In genomic region chr9:115039245-115039644, GRCm38 (mm10) we compare ENCODE assay signal across 12 mouse cellular contexts. TPM values are rescaled to one million over a fixed set of nuclear protein-coding genes. Genes with fewer than 3 reads are reported as not detected.
A peak's percentile ranks its signal among the peaks of the same experiment; 100 is the strongest.
DNase-seq lines count a peak whose midpoint lies in the region; ATAC-seq lines count a peak whose summit lies in the region.
"Had no signal": no experiment of that assay in that cellular context is flagged by ENCODE, and none has a peak within 500 bp of the region (broad histone marks: within the 10 kb centered on the region; RNA-seq: fewer than 3 reads in every experiment).

No protein-coding gene starts in this region.

- H3K27me3 ChIP-seq in forebrain, embryonic 14.5 days (replicated peaks; ENCODE audit: control insufficient read depth, insufficient read depth, low read length) = no peaks in the 10 kb centered on the region
- peaks cover 7% of the 10 kb centered on the region; the same call in 1 of the 2 replicates for H3K27me3 ChIP-seq in midbrain, embryonic 12.5 days
- H3K27me3 ChIP-seq: limb, embryonic 13.5 days had no signal

- H3K4me1 ChIP-seq in forebrain, embryonic 14.5 days (ENCODE audit: control insufficient read depth, insufficient read depth, low read length) = peaks cover 19% of the 10 kb centered on the region
- H3K4me1 ChIP-seq in midbrain, embryonic 12.5 days = peaks cover 26% of the 10 kb centered on the region

- no peak overlapping the region for H3K4me2 ChIP-seq in forebrain, embryonic 14.5 days (ENCODE audit: low read length)
- no peak overlapping the region for H3K4me2 ChIP-seq in midbrain, embryonic 12.5 days (replicated peaks)
- H3K4me2 ChIP-seq: limb, embryonic 13.5 days had no signal

- no peak overlapping the region for H3K9ac ChIP-seq in forebrain, embryonic 14.5 days (ENCODE audit: low read length)
- H3K9ac ChIP-seq in midbrain, embryonic 12.5 days (replicated peaks) = no peak overlapping the region
- H3K9ac ChIP-seq: limb, embryonic 13.5 days had no signal

- H3K27ac ChIP-seq in forebrain, embryonic 14.5 days (ENCODE audit: low read depth, low read length) = no peak overlapping the region
- no peak overlapping the region for H3K27ac ChIP-seq in midbrain, embryonic 12.5 days (replicated peaks)
- H3K27ac ChIP-seq: limb, embryonic 13.5 days had no signal

- 20% methylated on average over 7 of the region's 7 CpGs for WGBS in forebrain, embryonic 14.5 days
- WGBS in midbrain, embryonic 12.5 days = 67% methylated on average over 7 of the region's 7 CpGs

- H3K9me3 ChIP-seq in forebrain, embryonic 14.5 days (replicated peaks; ENCODE audit: control insufficient read depth, low read length) = no peaks in the 10 kb centered on the region
- H3K9me3 ChIP-seq in midbrain, embryonic 12.5 days = no peaks in the 10 kb centered on the region
- H3K9me3 ChIP-seq: limb, embryonic 13.5 days had no signal

- peak; percentile 27 for ATAC-seq in forebrain, embryonic 14.5 days
- 0 out of 2 replicates have a peak, but pooled peaks have one; percentile 47 for ATAC-seq in midbrain, embryonic 12.5 days (ENCODE audit: low FRiP score, low read depth)

- H3K4me3 ChIP-seq in forebrain, embryonic 14.5 days (ENCODE audit: low read depth, low read length) = no peak overlapping the region
- no peak overlapping the region for H3K4me3 ChIP-seq in midbrain, embryonic 12.5 days
- H3K4me3 ChIP-seq: limb, embryonic 13.5 days had no signal

- no peaks in the 10 kb centered on the region for H3K36me3 ChIP-seq in forebrain, embryonic 14.5 days (ENCODE audit: control insufficient read depth, insufficient read depth, low read length)
- H3K36me3 ChIP-seq in midbrain, embryonic 12.5 days = no peaks in the 10 kb centered on the region
- H3K36me3 ChIP-seq: limb, embryonic 13.5 days had no signal

- peak; percentile 78 for DNase-seq in retina, postnatal 1 day
- no peak for DNase-seq in retina, embryonic 14.5 days (ENCODE audit: low spot score)
- peak; percentile 62 for DNase-seq in forebrain, embryonic 14.5 days (ENCODE audit: low spot score)
- no peak for DNase-seq in testis, postnatal 10 days (ENCODE audit: low spot score)
- DNase-seq in spleen, adult 18-20 months = no peak
- DNase-seq in gastrocnemius, adult 8-10 months (ENCODE audit: low spot score in 2 of 2) = no peak
- DNase-seq: adrenal gland, postnatal 25 days; cerebellum, adult 8-10 months; gastrocnemius, postnatal 10 days; lung, postnatal 14 days had no signal

RNA-seq across cellular contexts. Expression of gene Rps27rt, which starts 56.7 kb away (rescaled TPM):
- 270 and 313 TPM in 2 replicates for polyA plus RNA-seq in forebrain, embryonic 14.5 days (2014; fragmentation: Nextera tagmentation; extraction: Ambion mirVana)
- 317 and 351 TPM in 2 replicates for polyA plus RNA-seq in midbrain, embryonic 12.5 days (2016; fragmentation: Nextera tagmentation; extraction: Ambion mirVana)
- 10 to 100 TPM; 10.3 to 22.0 (median 17.3) TPM for total RNA-seq in gastrocnemius, adult 8-10 months (2022)

Comparison
In these comparisons a context has a peak if more than half of its experiments do, and no peak if none do; other contexts are left out.
1. DNase-seq: peak in retina, postnatal 1 day (single experiment) and forebrain, embryonic 14.5 days (single experiment); none in retina, embryonic 14.5 days (single experiment), testis, postnatal 10 days (single experiment), spleen, adult 18-20 months (0 of 2) and gastrocnemius, adult 8-10 months (0 of 2).